Mouse (Mus musculus) subcutaneous adipose tissue, adult 2 months (tissue): ENCODE measurements around the gene Mrgprb3. TPM values are rescaled to one million over a fixed set of nuclear protein-coding genes. Genes with fewer than 3 reads are reported as not detected.

Experiments used
- polyA plus RNA-seq: library from polyadenylated mRNA; depleted of rRNA; stranded (reverse); fragments of >200 nt; gene quantifications from 2 replicates; pipeline ENCODE4 v1.2.3, GENCODE M21; 2012; ENCODE audit warnings: low replicate concordance; rRNA removed

Gene Mrgprb3
- not detected in 2 replicates for polyA plus RNA-seq

DNA sequence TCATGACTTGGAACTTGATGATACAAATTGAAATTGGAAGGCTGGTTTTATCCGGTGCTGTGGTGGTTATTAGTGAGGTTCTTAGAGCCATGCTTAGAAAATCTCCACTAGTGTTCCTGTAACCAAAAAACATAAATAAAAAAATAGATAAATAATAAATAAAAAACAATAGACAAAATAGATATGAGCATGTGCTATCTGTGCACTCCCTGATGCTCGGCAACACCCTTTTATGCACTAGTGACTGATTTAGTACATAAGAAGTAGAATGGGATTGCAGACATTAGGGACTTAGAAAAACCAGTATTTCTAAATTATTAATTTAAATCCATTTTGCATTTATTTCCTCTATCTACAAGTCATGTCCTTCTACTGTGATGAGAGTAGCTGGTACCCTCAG is at the start of gene Mrgprb3:
TSS of gene Mrgprb3 (minus strand) at position 101 of the 400 bp plus-strand sequence.

Other genes starting within 250 kb of the Mrgprb3 start
- 0.04 and 0.41 TPM in 2 replicates for gene Mrgprb1, start 187.5 kb downstream of the Mrgprb3 start, polyA plus RNA-seq
- gene Mrgprx2, start 144.5 kb downstream of the Mrgprb3 start, polyA plus RNA-seq = 0.01 and 0.08 TPM in 2 replicates
- gene Mrgprb2, start 85.7 kb downstream of the Mrgprb3 start, polyA plus RNA-seq = 0.09 and 0.31 TPM in 2 replicates
- 10.2 and 15.0 TPM in 2 replicates for gene Zdhhc13, start 145.2 kb upstream of the Mrgprb3 start, polyA plus RNA-seq
- not detected in 2 replicates for gene Csrp3, start 204.2 kb upstream of the Mrgprb3 start, polyA plus RNA-seq
- gene E2f8, start 237.8 kb upstream of the Mrgprb3 start, polyA plus RNA-seq = 0.37 and 3.3 TPM in 2 replicates